ENCODE assay signal across 8 mouse cellular contexts in the genomic region with DNA sequence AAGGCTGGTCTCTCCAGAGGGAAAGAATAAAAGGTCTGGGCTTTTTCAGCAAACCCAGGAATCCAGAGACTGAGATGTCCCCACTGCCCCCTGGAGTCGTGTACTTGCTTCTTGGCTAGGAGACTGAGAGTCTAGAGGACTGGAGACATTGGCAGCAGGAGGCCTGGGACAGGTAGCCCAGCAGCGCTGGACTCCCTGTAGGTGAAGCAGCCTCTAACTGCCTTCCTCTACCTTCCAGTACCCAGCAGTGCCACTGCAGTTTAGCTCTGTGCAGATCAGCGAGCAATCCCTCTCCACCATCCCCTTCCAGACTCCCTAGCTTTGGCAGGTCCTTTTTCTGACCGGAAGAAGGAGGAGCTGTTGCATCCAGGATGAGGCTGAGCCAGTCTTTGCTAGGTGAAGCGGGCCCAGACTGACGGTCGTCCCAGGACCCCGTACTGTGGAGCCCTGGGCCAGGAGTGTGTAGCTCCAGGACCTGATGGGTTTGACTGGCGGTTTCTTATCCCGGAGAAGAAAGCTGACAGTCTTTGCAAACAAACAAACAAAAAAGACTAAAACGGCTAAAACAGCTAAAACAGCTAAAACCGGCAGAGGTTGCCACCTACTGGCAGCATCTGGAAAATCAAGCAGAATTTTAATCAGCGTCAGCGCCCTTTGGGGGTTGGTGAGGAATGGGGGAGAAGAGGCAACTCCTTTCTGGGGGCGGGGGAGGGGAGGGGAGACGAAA. TPM values are rescaled to one million over a fixed set of nuclear protein-coding genes. Genes with fewer than 3 reads are reported as not detected.
A peak's percentile ranks its signal among the peaks of the same experiment; 100 is the strongest.
DNase-seq lines count a peak whose midpoint lies in the region; ATAC-seq and TF ChIP-seq lines count a peak whose summit lies in the region.

No protein-coding gene starts in this region.

- peak overlapping the region; percentile 73 for H3K9ac ChIP-seq in hindbrain, embryonic 13.5 days

- CTCF ChIA-PET in Patski (lab: Charles Lee): interaction anchor here (0.7 to 1.6 kb wide), 5 partner anchors 12 to 51 kb away, joined by 3 to 4 read pairs (median 3); no protein-coding TSS in a partner anchor

- peak; percentile 61 for TF ChIP-seq CTCF in Patski (IDR thresholded peaks at IDR 0.05)

- no peak for ATAC-seq in Patski
- ATAC-seq in hindbrain, embryonic 13.5 days (ENCODE audit: low FRiP score): peak; percentile 96

- H3K4me1 ChIP-seq in hindbrain, embryonic 13.5 days (replicated peaks): peaks cover 3% of the 10 kb centered on the region

- in situ Hi-C loops in Patski (cut with MboI; ENCODE audit: low pct_unique_long_range_greater_than_20kb): no loop called here

- WGBS in hindbrain, embryonic 13.5 days: 2% methylated on average over 16 of the region's 16 CpGs

- no peaks in the 10 kb centered on the region for H3K9me3 ChIP-seq in hindbrain, embryonic 13.5 days

- peak overlapping the region; percentile 48 for H3K4me3 ChIP-seq in hindbrain, embryonic 13.5 days

- peak overlapping the region; percentile 59 for H3K4me2 ChIP-seq in hindbrain, embryonic 13.5 days

- no peaks in the 10 kb centered on the region for H3K36me3 ChIP-seq in hindbrain, embryonic 13.5 days

- no peak for DNase-seq in Patski (ENCODE audit: low read depth, low spot score)
- peak; percentile 51 for DNase-seq in cerebellum, adult 9-11 months
- peak; percentile 13 to 53 for DNase-seq in frontal cortex, postnatal 14 days (ENCODE audit: low spot score in 2 of 2)
- DNase-seq in layer of hippocampus, postnatal 14 days (ENCODE audit: low spot score in 2 of 2): peak; percentile 49 to 65
- peak; percentile 57 for DNase-seq in lung, postnatal 14 days
- DNase-seq in retina, embryonic 14.5 days (ENCODE audit: low spot score): peak; percentile 83
- peak; percentile 42 for DNase-seq in urinary bladder, adult 2 months (ENCODE audit: low spot score)

- H3K27ac ChIP-seq in hindbrain, embryonic 13.5 days: peak overlapping the region; percentile 76

- no peaks in the 10 kb centered on the region for H3K27me3 ChIP-seq in Patski
- no peaks in the 10 kb centered on the region for H3K27me3 ChIP-seq in hindbrain, embryonic 13.5 days

- POLR2A ChIA-PET in Patski (lab: Charles Lee): interaction anchor here (0.7 kb wide), 1 partner anchor 171 kb away, joined by 8 read pairs; no protein-coding TSS in a partner anchor

RNA-seq across cellular contexts. Expression of gene Ddhd1, which starts 32.7 kb away (rescaled TPM):
- polyA plus RNA-seq in Patski (2021): 30.9 TPM
- polyA plus RNA-seq in hindbrain, embryonic 13.5 days (2015; fragmentation: Nextera tagmentation; extraction: Ambion mirVana): 15.8 and 19.2 TPM in 2 replicates
- 10 to 100 TPM; 70.3 to 72.0 TPM for total RNA-seq in layer of hippocampus, postnatal 14 days (2021)
- polyA plus RNA-seq in urinary bladder, adult 2 months (2012; rRNA removed): 21.5 and 22.3 TPM in 2 replicates
